Mouse (Mus musculus) forebrain, postnatal 0 days (tissue): ENCODE data around the gene Slc18a2. TPM values are rescaled to one million over a fixed set of nuclear protein-coding genes. Genes with fewer than 3 reads are reported as not detected.

Experiments
- ATAC-seq: fragments of 200-750 bp; cut with Nextera tagmentation; 2 replicates; pipeline ENCODE4 v1.8.0; 2017; ENCODE audit warnings: mild to moderate bottlenecking, moderate library complexity
- DNase-seq: peaks from one replicate; pipeline ENCODE4 v3.0.0-alpha.2; 2015
- H3K27ac ChIP-seq: fragments of 300-500 bp; sonication (generic); 2 replicates; pipeline ENCODE4 v1.5.1; 2014; ENCODE audit warnings: low read depth, mild to moderate bottlenecking, antibody characterized with exemption, low read length, moderate library complexity, mixed read lengths
- H3K27me3 ChIP-seq: fragments of 300-500 bp; sonication (generic); 2 replicates; pipeline ENCODE4 v1.6.1; 2014; ENCODE audit warnings: mild to moderate bottlenecking, low read length, mixed read lengths; ENCODE audit not compliant: insufficient read depth
- H3K36me3 ChIP-seq: fragments of 300-500 bp; sonication (generic); 2 replicates; pipeline ENCODE4 v1.6.1; 2014; ENCODE audit warnings: mild to moderate bottlenecking, moderate library complexity; ENCODE audit not compliant: insufficient read depth
- H3K4me1 ChIP-seq: fragments of 300-500 bp; sonication (generic); 2 replicates; pipeline ENCODE4 v1.6.1; 2014; ENCODE audit warnings: antibody characterized with exemption; ENCODE audit not compliant: insufficient read depth
- H3K4me2 ChIP-seq: fragments of 300-500 bp; sonication (generic); 2 replicates; pipeline ENCODE4 v1.6.1; 2014; ENCODE audit warnings: low read depth, mild to moderate bottlenecking, moderate library complexity
- H3K4me3 ChIP-seq: fragments of 300-500 bp; sonication (generic); 2 replicates; pipeline ENCODE4 v1.5.1; 2014; ENCODE audit warnings: low read depth, low read length, mixed read lengths
- H3K9ac ChIP-seq: fragments of 300-500 bp; sonication (generic); 2 replicates; pipeline ENCODE4 v1.6.1; 2014; ENCODE audit warnings: mild to moderate bottlenecking
- H3K9me3 ChIP-seq: fragments of 300-500 bp; sonication (generic); 2 replicates; pipeline ENCODE4 v1.6.1; 2016; ENCODE audit warnings: low read length
- CTCF ChIP-seq: sonication (generic); IDR thresholded peaks from 2 replicates; pipeline ENCODE4 v1.5.1; 2016; ENCODE audit warnings: antibody characterized with exemption, control low read depth, low read depth
- WGBS: fragments of 180-500 bp; shearing (Covaris S2); extraction: QIAGEN DNeasy Blood & Tissue Kit; methylation state at CpG from one replicate; pipeline ENCODE4 v1.1.7; 2014; 5-methylcytosine and 5-hydroxymethylcytosine counted together
- polyA plus RNA-seq: library from polyadenylated mRNA; unstranded; fragments of >200 nt; fragmentation: Nextera tagmentation; extraction: Ambion mirVana; gene quantifications from 2 replicates; pipeline ENCODE4 v1.2.1, GENCODE M21; 2015
- total RNA-seq: library from RNA; depleted of rRNA; stranded (reverse); fragments of >200 nt; gene quantifications from 2 replicates; pipeline ENCODE4 v1.2.3, GENCODE M21; 2014; rRNA removed

Gene Slc18a2
- total and polyA plus RNA-seq, 2 experiments from 2014 or later = 9.3 to 15.0 TPM

DNA sequence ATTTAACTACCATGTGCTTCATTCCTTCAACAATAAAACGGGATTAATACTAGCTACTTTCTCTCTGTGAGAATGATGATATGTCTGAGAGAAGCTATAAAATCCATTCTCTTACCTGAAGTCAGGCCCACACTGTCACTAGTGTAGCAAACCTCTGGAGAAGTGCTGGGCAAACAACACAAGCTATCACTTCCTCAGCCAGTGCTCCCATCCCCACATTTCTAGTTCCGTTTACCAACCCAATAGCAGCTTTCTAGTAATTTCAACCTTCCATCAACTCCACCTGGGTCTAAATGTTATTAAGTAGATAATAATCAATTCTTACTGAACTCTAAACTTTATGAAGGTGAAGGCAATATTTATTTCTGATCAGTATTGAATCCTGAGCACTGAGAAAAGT lies 82.3 kb downstream of the Slc18a2 start:
- Histone ChIP-seq H3K4me3 (peak overlapping the region; percentile 75; the same call in 1 of the 2 replicates), H3K9ac (no peak overlapping the region), H3K4me1 (peaks cover 30% of the 10 kb centered on the region), H3K27ac (no peak overlapping the region), H3K36me3 (no peaks in the 10 kb centered on the region), H3K9me3 (no peaks in the 10 kb centered on the region), H3K27me3 (no peaks in the 10 kb centered on the region), H3K4me2 (peak overlapping the region; percentile 99)
- ATAC-seq = no peak
- no peak for TF ChIP-seq CTCF
- 20% methylated on average over 2 of the region's 2 CpGs for WGBS
- DNase-seq = no peak

- peak overlapping the region; percentile 99 for H3K4me2 ChIP-seq
- H3K9ac ChIP-seq = peak overlapping the region; percentile 78
- 1% methylated on average over 14 of the region's 14 CpGs for WGBS
- no peak overlapping the region for H3K27ac ChIP-seq
- H3K36me3 ChIP-seq = no peaks in the 10 kb centered on the region
- no peaks in the 10 kb centered on the region for H3K27me3 ChIP-seq
- DNase-seq (no peak), ATAC-seq (no peak)
- no peak for TF ChIP-seq CTCF
- H3K4me1 ChIP-seq = peaks cover 30% of the 10 kb centered on the region
- H3K9me3 ChIP-seq = no peaks in the 10 kb centered on the region
- H3K4me3 ChIP-seq = peak overlapping the region; percentile 75
Measured at GRCm38 (mm10) chr19:59344304-59344711, 83.6 kb downstream of the Slc18a2 start.

DNA sequence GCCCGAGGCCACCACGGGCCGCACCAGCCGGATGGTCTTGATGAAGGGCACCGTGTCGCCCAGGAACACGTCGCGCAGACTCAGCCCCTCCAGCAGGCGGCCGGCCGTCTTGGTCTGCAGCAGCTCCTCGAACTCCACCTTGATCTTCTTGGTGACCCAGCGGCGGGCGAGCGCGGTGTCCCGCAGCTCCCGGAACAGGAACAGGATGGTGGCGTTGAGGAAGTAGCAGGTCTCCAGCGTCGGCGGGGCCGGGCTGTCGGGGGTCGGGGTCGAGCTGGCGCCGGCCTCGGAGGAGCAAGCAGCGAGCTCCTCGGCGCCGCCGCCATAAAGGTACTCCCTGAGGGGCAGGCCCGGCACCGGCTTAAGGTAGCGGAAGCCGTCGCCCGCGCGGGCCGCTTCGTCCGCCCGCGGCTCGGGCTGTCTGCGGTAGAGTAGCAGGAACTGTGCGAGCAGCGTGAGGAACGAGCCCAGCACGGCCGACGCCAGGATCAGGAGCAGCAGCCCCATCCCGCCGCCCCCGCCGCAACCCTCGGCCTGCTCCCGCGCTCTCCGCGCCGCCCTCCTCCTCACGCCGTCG lies 84.5 kb downstream of the Slc18a2 start:
- Histone ChIP-seq H3K27ac (peak overlapping the region; percentile 89), H3K36me3 (no peaks in the 10 kb centered on the region), H3K4me1 (peaks cover 30% of the 10 kb centered on the region), H3K4me3 (peak overlapping the region; percentile 75), H3K9ac (peak overlapping the region; percentile 78), H3K4me2 (peak overlapping the region; percentile 99), H3K27me3 (no peaks in the 10 kb centered on the region), H3K9me3 (no peaks in the 10 kb centered on the region)
- 2% methylated on average over 66 of the region's 70 CpGs for WGBS
- ATAC-seq = peak; percentile 74
- no peak for TF ChIP-seq CTCF
- DNase-seq = no peak

Other genes with a start within 250 kb of the Slc18a2 start
- 120 and 128 TPM in 2 replicates for gene Shtn1, start 184.8 kb upstream of the Slc18a2 start, total RNA-seq
- gene Shtn1, start 184.8 kb upstream of the Slc18a2 start, polyA plus RNA-seq = 71.9 and 77.4 TPM in 2 replicates
- 4.2 and 7.2 TPM in 2 replicates for gene Vax1, start 90.8 kb upstream of the Slc18a2 start, total RNA-seq
- gene Vax1, start 90.8 kb upstream of the Slc18a2 start, polyA plus RNA-seq = 1.8 and 3.2 TPM in 2 replicates
- 0.08 TPM in 1 of 2 replicates, not detected in the other for gene Kcnk18, start 41.7 kb upstream of the Slc18a2 start, total RNA-seq
- 0.08 TPM in 1 of 2 replicates, not detected in the other for gene Kcnk18, start 41.7 kb upstream of the Slc18a2 start, polyA plus RNA-seq
- 79.8 and 91.9 TPM in 2 replicates for gene Rps12-ps3, start 61.4 kb downstream of the Slc18a2 start, total RNA-seq
- 3.6 and 6.9 TPM in 2 replicates for gene Rps12-ps3, start 61.4 kb downstream of the Slc18a2 start, polyA plus RNA-seq
- 40.5 and 47.6 TPM in 2 replicates for gene Pdzd8, start 84.9 kb downstream of the Slc18a2 start, total RNA-seq
- 6.5 and 8.7 TPM in 2 replicates for gene Pdzd8, start 84.9 kb downstream of the Slc18a2 start, polyA plus RNA-seq
- gene Emx2, start 197.5 kb downstream of the Slc18a2 start, total RNA-seq = 3.2 and 6.0 TPM in 2 replicates
- 4.7 and 11.2 TPM in 2 replicates for gene Emx2, start 197.5 kb downstream of the Slc18a2 start, polyA plus RNA-seq